Mouse (Mus musculus) MEL (cell line): ENCODE measurements around the gene Olfr1370.

Source experiments
- BHLHE40 ChIP-seq: IDR thresholded peaks from 2 replicates; pipeline ENCODE4 v1.6.1; 2012; ENCODE audit warnings: low read depth, mild to moderate bottlenecking, inconsistent platforms, low read length, improper control_type of control experiment, borderline replicate concordance
- CTCF ChIP-seq, 3 experiments: IDR thresholded peaks in 2 of 3; conservative IDR thresholded peaks in 1 of 3; 2 replicates each; pipeline ENCODE4 v1.5.1; 2011 to 2012; ENCODE audit warnings: low read length in 3 of 3, low read depth in 2 of 3, mild to moderate bottlenecking in 2 of 3, improper control_type of control experiment in 1 of 3, inconsistent platforms in 1 of 3, mixed read lengths in 1 of 3, moderate library complexity in 1 of 3; ENCODE audit not compliant: control insufficient read depth in 1 of 3, insufficient read depth in 1 of 3, poor library complexity in 1 of 3, severe bottlenecking in 1 of 3
- MYC ChIP-seq: IDR thresholded peaks from 2 replicates; pipeline ENCODE4 v1.6.1; 2011; ENCODE audit warnings: low read depth, mild to moderate bottlenecking, low read length, improper control_type of control experiment, moderate library complexity
- POLR2A ChIP-seq, 2 experiments: IDR thresholded peaks; 2 replicates each; pipeline ENCODE4 v1.6.1; 2011 to 2012; ENCODE audit warnings: low read length in 2 of 2, mild to moderate bottlenecking in 2 of 2, control low read depth in 1 of 2, improper control_type of control experiment in 1 of 2, low read depth in 1 of 2, moderate library complexity in 1 of 2; ENCODE audit not compliant: control insufficient read depth in 1 of 2, insufficient read depth in 1 of 2, poor library complexity in 1 of 2
- UBTF ChIP-seq: IDR thresholded peaks from 2 replicates; pipeline ENCODE4 v1.6.1; 2012; ENCODE audit warnings: low read depth, mild to moderate bottlenecking, inconsistent platforms, low read length, improper control_type of control experiment, moderate library complexity, borderline replicate concordance; ENCODE audit not compliant: insufficient read depth
- ZNF384 ChIP-seq: IDR thresholded peaks from 2 replicates; pipeline ENCODE4 v1.6.1; 2012; ENCODE audit warnings: low read depth, mild to moderate bottlenecking, inconsistent platforms, low read length, improper control_type of control experiment

- TF ChIP-seq CTCF (IDR thresholded peaks at IDR 0.05 in 2 of 3, conservative IDR thresholded peaks at IDR 0.05 in 1 of 3; ENCODE audit: control insufficient read depth in 1 of 3, insufficient read depth in 1 of 3, low read depth in 2 of 3, low read length in 3 of 3, poor library complexity in 1 of 3, severe bottlenecking in 1 of 3) (no peak), UBTF (no peak), POLR2A (IDR thresholded peaks at IDR 0.05; ENCODE audit: control insufficient read depth in 1 of 2, insufficient read depth in 1 of 2, low read depth in 1 of 2, low read length in 2 of 2, poor library complexity in 1 of 2) (no peak), MYC (no peak), BHLHE40 (no peak), ZNF384 (no peak)
Observed at GRCm38 (mm10) chr13:21040589-21041199, 34.1 kb downstream of the Olfr1370 start.
